18 mouse cellular contexts compared by ENCODE assay signal in the genomic region with DNA sequence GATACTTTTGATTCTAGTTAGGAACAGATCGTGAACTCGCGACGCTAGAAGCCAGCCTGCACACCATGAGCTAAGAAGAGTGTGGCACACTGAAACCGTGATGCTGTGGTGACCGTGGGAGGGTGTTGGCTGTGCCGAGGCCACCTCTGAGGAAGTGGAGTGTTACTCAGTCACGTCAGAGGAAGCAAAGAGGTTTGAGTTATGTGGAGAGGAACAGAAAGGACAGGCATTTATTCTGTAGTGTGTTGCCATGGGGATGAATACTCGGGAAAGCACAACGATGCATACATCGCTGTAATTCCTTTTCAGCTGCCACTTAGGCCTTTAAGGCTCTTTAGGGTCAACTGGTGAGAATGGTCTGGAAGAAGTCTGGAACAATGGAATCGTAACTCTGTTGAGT.
DNase-seq lines count a peak whose midpoint lies in the region; ATAC-seq lines count a peak whose summit lies in the region.
"Had no signal": no experiment of that assay in that cellular context is flagged by ENCODE, and none has a peak within 500 bp of the region (broad histone marks: within the 10 kb centered on the region; RNA-seq: fewer than 3 reads in every experiment).

No protein-coding gene starts in this region.

- intact Hi-C loops in left cerebral cortex, postnatal 25 days (cut with DNase I), result no loop called here
- intact Hi-C loops in left cerebral cortex, postnatal 4 days (cut with DNase I), result no loop called here

- peak; percentile 57 for ATAC-seq in forebrain, embryonic 14.5 days
- ATAC-seq in forebrain, embryonic 16.5 days, result no peak
- ATAC-seq: activated CD4-positive, CD25-positive, alpha-beta regulatory T cell, adult 4 months; liver, postnatal 0 days had no signal

- 40% methylated on average over 12 of the region's 12 CpGs for WGBS in forebrain, embryonic 14.5 days
- WGBS in forebrain, embryonic 16.5 days, result 24% methylated on average over 12 of the region's 12 CpGs

- DNase-seq in forebrain, embryonic 14.5 days (ENCODE audit: low spot score), result peak; percentile 47
- peak; percentile 20 to 62 for DNase-seq in left cerebral cortex, postnatal 25 days (ENCODE audit: low spot score in 2 of 2)
- no peak for DNase-seq in left cerebral cortex, postnatal 4 days
- DNase-seq in right cerebral cortex, adult 18-20 months, result peak; percentile 56
- DNase-seq in right cerebral cortex, postnatal 10 days (ENCODE audit: low spot score in 2 of 2), result no peak
- DNase-seq in telencephalon, adult 2 months (ENCODE audit: low read depth, low spot score), result peak; percentile 38
- DNase-seq in adrenal gland, adult 8-10 months, result no peak
- DNase-seq: adrenal gland, postnatal 36 days; cerebellum, postnatal 14 days; heart, adult 2 months; kidney, adult 2 months; liver, postnatal 0 days had no signal

- no peak overlapping the region for H3K9ac ChIP-seq in forebrain, embryonic 14.5 days (ENCODE audit: low read length)
- H3K9ac ChIP-seq in forebrain, embryonic 16.5 days (replicated peaks; ENCODE audit: low read depth, low read length), result no peak overlapping the region
- H3K9ac ChIP-seq: hindbrain, embryonic 15.5 days; limb, embryonic 15.5 days; liver, postnatal 0 days had no signal

- H3K36me3 ChIP-seq in forebrain, embryonic 14.5 days (ENCODE audit: control insufficient read depth, insufficient read depth, low read length), result no peaks in the 10 kb centered on the region
- no peaks in the 10 kb centered on the region for H3K36me3 ChIP-seq in forebrain, embryonic 16.5 days (ENCODE audit: control insufficient read depth, insufficient read depth)
- H3K36me3 ChIP-seq: forebrain, embryonic 10.5 days; hindbrain, embryonic 15.5 days; limb, embryonic 15.5 days had no signal

- no peaks in the 10 kb centered on the region for H3K27me3 ChIP-seq in forebrain, embryonic 14.5 days (replicated peaks; ENCODE audit: control insufficient read depth, insufficient read depth, low read length)
- no peaks in the 10 kb centered on the region for H3K27me3 ChIP-seq in forebrain, embryonic 16.5 days (replicated peaks; ENCODE audit: control insufficient read depth, insufficient read depth, low read length)
- H3K27me3 ChIP-seq: hindbrain, embryonic 15.5 days; megakaryocyte, embryonic 14.5 days had no signal

- no peak overlapping the region for H3K4me2 ChIP-seq in forebrain, embryonic 14.5 days (ENCODE audit: low read length)
- H3K4me2 ChIP-seq in forebrain, embryonic 16.5 days (ENCODE audit: low read length), result no peak overlapping the region
- H3K4me2 ChIP-seq: hindbrain, embryonic 15.5 days; limb, embryonic 15.5 days had no signal

- no peak overlapping the region for H3K4me3 ChIP-seq in forebrain, embryonic 14.5 days (ENCODE audit: low read depth, low read length)
- no peak overlapping the region for H3K4me3 ChIP-seq in forebrain, embryonic 16.5 days (replicated peaks; ENCODE audit: low read length)
- H3K4me3 ChIP-seq: forebrain, embryonic 10.5 days; heart, adult 2 months; hindbrain, embryonic 15.5 days; limb, embryonic 15.5 days; megakaryocyte, embryonic 14.5 days had no signal

- no peaks in the 10 kb centered on the region for H3K9me3 ChIP-seq in forebrain, embryonic 14.5 days (replicated peaks; ENCODE audit: control insufficient read depth, low read length)
- no peaks in the 10 kb centered on the region for H3K9me3 ChIP-seq in forebrain, embryonic 16.5 days (ENCODE audit: control insufficient read depth, low read length)
- H3K9me3 ChIP-seq: forebrain, embryonic 10.5 days; hindbrain, embryonic 15.5 days; limb, embryonic 15.5 days had no signal

- H3K4me1 ChIP-seq in forebrain, embryonic 14.5 days (ENCODE audit: control insufficient read depth, insufficient read depth, low read length), result peaks cover 2% of the 10 kb centered on the region; the same call in 1 of the 2 replicates
- H3K4me1 ChIP-seq in forebrain, embryonic 16.5 days (replicated peaks; ENCODE audit: control insufficient read depth, insufficient read depth, low read length), result peaks cover 4% of the 10 kb centered on the region; the same call in 1 of the 2 replicates
- H3K4me1 ChIP-seq: limb, embryonic 15.5 days; megakaryocyte, embryonic 14.5 days had no signal

- H3K27ac ChIP-seq in forebrain, embryonic 14.5 days (ENCODE audit: low read depth, low read length), result no peak overlapping the region
- H3K27ac ChIP-seq in forebrain, embryonic 16.5 days (ENCODE audit: low read length), result no peak overlapping the region
- H3K27ac ChIP-seq: forebrain, embryonic 10.5 days; heart, adult 2 months; hindbrain, embryonic 15.5 days; limb, embryonic 15.5 days had no signal

Comparison
In these comparisons a context has a peak if more than half of its experiments do, and no peak if none do; other contexts are left out.
1. DNase-seq: peak in forebrain, embryonic 14.5 days (single experiment), left cerebral cortex, postnatal 25 days (2 of 2), right cerebral cortex, adult 18-20 months (single experiment) and telencephalon, adult 2 months (single experiment); none in left cerebral cortex, postnatal 4 days (single experiment), right cerebral cortex, postnatal 10 days (0 of 2) and adrenal gland, adult 8-10 months (single experiment).